Mouse (Mus musculus): ENCODE results near the gene Clip2. TPM values are rescaled to one million over a fixed set of nuclear protein-coding genes. Genes with fewer than 3 reads are reported as not detected.
"Not testable (repeated sequence)": the region's sequence is repeated elsewhere in the genome, so short reads cannot be mapped to it uniquely, and the experiment has no call there.

Clip2 gene
- polyA plus RNA-seq, 1 experiment from 2014 or later, result 5.8 TPM

- Histone ChIP-seq H3K9me3 (ENCODE audit: control insufficient read depth, low read length) (no peaks in the 10 kb centered on the region), H3K9ac (ENCODE audit: low read length) (no peak overlapping the region), H3K27ac (ENCODE audit: low read depth, low read length) (no peak overlapping the region), H3K4me3 (ENCODE audit: low read depth, low read length) (no peak overlapping the region), H3K36me3 (ENCODE audit: control insufficient read depth, insufficient read depth, low read length) (no peaks in the 10 kb centered on the region), H3K4me2 (no peak overlapping the region), H3K4me1 (ENCODE audit: control insufficient read depth, insufficient read depth, low read length) (peaks cover 16% of the 10 kb centered on the region), H3K27me3 (ENCODE audit: control insufficient read depth, insufficient read depth, low read length) (no peaks in the 10 kb centered on the region)
- WGBS, result 82% methylated on average over 3 of the region's 3 CpGs
- ATAC-seq (ENCODE audit: low FRiP score) (no peak), DNase-seq (ENCODE audit: low spot score, missing footprints) (peak; percentile 51)
Observed at GRCm38 (mm10) chr5:134458416-134458815, 93.8 kb downstream of the Clip2 start.

GRCm38 (mm10) chr5:134457371-134457770, 94.9 kb downstream of the Clip2 start:
- peak; percentile 82 for DNase-seq (ENCODE audit: low spot score, missing footprints)
- Histone ChIP-seq H3K4me1 (ENCODE audit: control insufficient read depth, insufficient read depth, low read length) (peaks cover 16% of the 10 kb centered on the region), H3K9ac (ENCODE audit: low read length) (no peak overlapping the region), H3K4me3 (ENCODE audit: low read depth, low read length) (no peak overlapping the region), H3K9me3 (ENCODE audit: control insufficient read depth, low read length) (no peaks in the 10 kb centered on the region), H3K27ac (ENCODE audit: low read depth, low read length) (no peak overlapping the region), H3K27me3 (ENCODE audit: control insufficient read depth, insufficient read depth, low read length) (no peaks in the 10 kb centered on the region), H3K4me2 (no peak overlapping the region), H3K36me3 (ENCODE audit: control insufficient read depth, insufficient read depth, low read length) (peaks cover 2% of the 10 kb centered on the region)
- whole genome bisulfite sequencing, result 91% methylated on average over 2 of the region's 2 CpGs
- no peak for ATAC-seq (ENCODE audit: low FRiP score)

GRCm38 (mm10) chr5:134456503-134456962, 95.7 kb downstream of the Clip2 start, which contains the start of gene Gtf2ird1:
Gene Gtf2ird1, minus strand, starts transcription at chr5:134456716.
- Histone ChIP-seq H3K36me3 (ENCODE audit: control insufficient read depth, insufficient read depth, low read length) (peaks cover 8% of the 10 kb centered on the region), H3K4me3 (ENCODE audit: low read depth, low read length) (peak within 1 kb of the TSS; percentile 84), H3K27me3 (ENCODE audit: control insufficient read depth, insufficient read depth, low read length) (no peaks in the 10 kb centered on the region), H3K4me2 (peak within 1 kb of the TSS; percentile 89), H3K9ac (ENCODE audit: low read length) (peak within 1 kb of the TSS; percentile 93), H3K4me1 (ENCODE audit: control insufficient read depth, insufficient read depth, low read length) (peaks cover 16% of the 10 kb centered on the region), H3K27ac (ENCODE audit: low read depth, low read length) (peak within 1 kb of the TSS; percentile 70), H3K9me3 (ENCODE audit: control insufficient read depth, low read length) (no peaks in the 10 kb centered on the region)
- 1% methylated on average over 40 of the region's 44 CpGs for WGBS
- DNase-seq (ENCODE audit: low spot score, missing footprints), result peak; percentile 97
- ATAC-seq (ENCODE audit: low FRiP score), result peak; percentile 90

- H3K4me1 ChIP-seq (ENCODE audit: control insufficient read depth, insufficient read depth, low read length), result peaks cover 16% of the 10 kb centered on the region
- H3K9ac ChIP-seq (ENCODE audit: low read length), result peak overlapping the region; percentile 93
- H3K36me3 ChIP-seq (ENCODE audit: control insufficient read depth, insufficient read depth, low read length), result peaks cover 8% of the 10 kb centered on the region
- peak overlapping the region; percentile 89 for H3K4me2 ChIP-seq
- no peaks in the 10 kb centered on the region for H3K9me3 ChIP-seq (ENCODE audit: control insufficient read depth, low read length)
- DNase-seq (ENCODE audit: low spot score, missing footprints), result peak; percentile 97
- peak overlapping the region; percentile 70 for H3K27ac ChIP-seq (ENCODE audit: low read depth, low read length)
- no peaks in the 10 kb centered on the region for H3K27me3 ChIP-seq (ENCODE audit: control insufficient read depth, insufficient read depth, low read length)
- peak; percentile 60 for ATAC-seq (ENCODE audit: low FRiP score)
- H3K4me3 ChIP-seq (ENCODE audit: low read depth, low read length), result peak overlapping the region; percentile 84
- under 1% methylated on average over 15 of the region's 17 CpGs for WGBS
Observed at GRCm38 (mm10) chr5:134455914-134456423, 96.3 kb downstream of the Clip2 start.

- H3K36me3 ChIP-seq (ENCODE audit: control insufficient read depth, insufficient read depth, low read length), result peaks cover 8% of the 10 kb centered on the region
- H3K9ac ChIP-seq (ENCODE audit: low read length), result peak overlapping the region; percentile 93
- WGBS, result 2% methylated on average over 21 of the region's 21 CpGs
- DNase-seq (ENCODE audit: low spot score, missing footprints), result peak; percentile 97
- peak overlapping the region; percentile 89 for H3K4me2 ChIP-seq
- no peaks in the 10 kb centered on the region for H3K27me3 ChIP-seq (ENCODE audit: control insufficient read depth, insufficient read depth, low read length)
- H3K9me3 ChIP-seq (ENCODE audit: control insufficient read depth, low read length), result no peaks in the 10 kb centered on the region
- peak overlapping the region; percentile 70 for H3K27ac ChIP-seq (ENCODE audit: low read depth, low read length)
- ATAC-seq (ENCODE audit: low FRiP score), result peak; percentile 54
- H3K4me1 ChIP-seq (ENCODE audit: control insufficient read depth, insufficient read depth, low read length), result peaks cover 16% of the 10 kb centered on the region
- peak overlapping the region; percentile 84 for H3K4me3 ChIP-seq (ENCODE audit: low read depth, low read length)
Observed at GRCm38 (mm10) chr5:134455186-134455895, 96.9 kb downstream of the Clip2 start.

- peak overlapping the region; percentile 93 for H3K9ac ChIP-seq (ENCODE audit: low read length)
- DNase-seq (ENCODE audit: low spot score, missing footprints) (no peak), ATAC-seq (ENCODE audit: low FRiP score) (no peak)
- H3K36me3 ChIP-seq (ENCODE audit: control insufficient read depth, insufficient read depth, low read length), result peaks cover 8% of the 10 kb centered on the region
- H3K27ac ChIP-seq (ENCODE audit: low read depth, low read length), result no peak overlapping the region; the same call in 1 of the 2 replicates
- H3K9me3 ChIP-seq (ENCODE audit: control insufficient read depth, low read length), result no peaks in the 10 kb centered on the region
- peaks cover 16% of the 10 kb centered on the region for H3K4me1 ChIP-seq (ENCODE audit: control insufficient read depth, insufficient read depth, low read length)
- peak overlapping the region; percentile 84 for H3K4me3 ChIP-seq (ENCODE audit: low read depth, low read length)
- H3K27me3 ChIP-seq (ENCODE audit: control insufficient read depth, insufficient read depth, low read length), result no peaks in the 10 kb centered on the region
- H3K4me2 ChIP-seq, result peak overlapping the region; percentile 89
- 59% methylated on average over 9 of the region's 9 CpGs for WGBS
Observed at GRCm38 (mm10) chr5:134454421-134454820, 97.8 kb downstream of the Clip2 start.

GRCm38 (mm10) chr5:134453577-134453976, 98.7 kb downstream of the Clip2 start:
- no peak overlapping the region for H3K4me2 ChIP-seq
- no peaks in the 10 kb centered on the region for H3K27me3 ChIP-seq (ENCODE audit: control insufficient read depth, insufficient read depth, low read length)
- no peak overlapping the region for H3K9ac ChIP-seq (ENCODE audit: low read length)
- no peak overlapping the region for H3K4me3 ChIP-seq (ENCODE audit: low read depth, low read length)
- DNase-seq (ENCODE audit: low spot score, missing footprints) (peak; percentile 75), ATAC-seq (ENCODE audit: low FRiP score) (no peak)
- WGBS, result 42% methylated on average over 1 of the region's 1 CpGs
- peaks cover 8% of the 10 kb centered on the region for H3K36me3 ChIP-seq (ENCODE audit: control insufficient read depth, insufficient read depth, low read length)
- peaks cover 16% of the 10 kb centered on the region for H3K4me1 ChIP-seq (ENCODE audit: control insufficient read depth, insufficient read depth, low read length)
- H3K27ac ChIP-seq (ENCODE audit: low read depth, low read length), result no peak overlapping the region
- H3K9me3 ChIP-seq (ENCODE audit: control insufficient read depth, low read length), result no peaks in the 10 kb centered on the region

- WGBS, result 95% methylated on average over 4 of the region's 4 CpGs
- H3K4me1 ChIP-seq (ENCODE audit: control insufficient read depth, insufficient read depth, low read length); H3K27me3 ChIP-seq (ENCODE audit: control insufficient read depth, insufficient read depth, low read length); H3K9me3 ChIP-seq (ENCODE audit: control insufficient read depth, low read length); H3K27ac ChIP-seq (ENCODE audit: low read depth, low read length); ATAC-seq (ENCODE audit: low FRiP score); H3K4me2 ChIP-seq; H3K4me3 ChIP-seq (ENCODE audit: low read depth, low read length); H3K9ac ChIP-seq (ENCODE audit: low read length): not testable (repeated sequence)
- H3K36me3 ChIP-seq (ENCODE audit: control insufficient read depth, insufficient read depth, low read length), result peaks cover 11% of the 10 kb centered on the region
- peak; percentile 47 for DNase-seq (ENCODE audit: low spot score, missing footprints)
Observed at GRCm38 (mm10) chr5:134446755-134447154, 105.5 kb downstream of the Clip2 start.

GRCm38 (mm10) chr5:134445895-134446294, 106.3 kb downstream of the Clip2 start:
- no peaks in the 10 kb centered on the region for H3K27me3 ChIP-seq (ENCODE audit: control insufficient read depth, insufficient read depth, low read length)
- no peak for ATAC-seq (ENCODE audit: low FRiP score)
- H3K4me3 ChIP-seq (ENCODE audit: low read depth, low read length), result no peak overlapping the region
- peaks cover 5% of the 10 kb centered on the region; the same call in 1 of the 2 replicates for H3K9me3 ChIP-seq (ENCODE audit: control insufficient read depth, low read length)
- 83% methylated on average over 10 of the region's 10 CpGs for WGBS
- no peak overlapping the region for H3K4me2 ChIP-seq
- no peak overlapping the region for H3K9ac ChIP-seq (ENCODE audit: low read length)
- H3K27ac ChIP-seq (ENCODE audit: low read depth, low read length), result no peak overlapping the region
- peaks cover 13% of the 10 kb centered on the region for H3K36me3 ChIP-seq (ENCODE audit: control insufficient read depth, insufficient read depth, low read length)
- DNase-seq (ENCODE audit: low spot score, missing footprints), result peak; percentile 39
- H3K4me1 ChIP-seq (ENCODE audit: control insufficient read depth, insufficient read depth, low read length), result peaks cover 2% of the 10 kb centered on the region; the same call in 1 of the 2 replicates

All from midbrain, embryonic 11.5 days (tissue).